Mouse (Mus musculus) spleen, adult 2 months (tissue): ENCODE measurements around the gene Herc6. TPM values are rescaled to one million over a fixed set of nuclear protein-coding genes. Genes with fewer than 3 reads are reported as not detected.
"Not testable (repeated sequence)": the region's sequence is repeated elsewhere in the genome, so short reads cannot be mapped to it uniquely, and the experiment has no call there.

Experiments used
- DNase-seq, 2 experiments: peaks; one replicate each; pipeline versions ENCODE4 v3.0.0 to v3.0.0-alpha.2; 2012 to 2021; ENCODE audit warnings: low spot score in 2 of 2, low read depth in 1 of 2
- H3K27ac ChIP-seq: fragments of 200-500 bp; 2 replicates; pipeline ENCODE4 v1.5.1; 2012; ENCODE audit warnings: low read length, inconsistent platforms; ENCODE audit not compliant: insufficient read depth
- H3K27me3 ChIP-seq: fragments of 200-500 bp; 2 replicates; pipeline ENCODE4 v1.6.1; 2012; ENCODE audit warnings: mild to moderate bottlenecking, moderate library complexity, low read length, inconsistent platforms; ENCODE audit not compliant: control insufficient read depth, insufficient read depth
- H3K36me3 ChIP-seq: fragments of 200-500 bp; 2 replicates; pipeline ENCODE4 v1.6.1; 2012; ENCODE audit warnings: mild to moderate bottlenecking, low read length, inconsistent platforms; ENCODE audit not compliant: control insufficient read depth, insufficient read depth
- H3K4me1 ChIP-seq: fragments of 200-500 bp; 2 replicates; pipeline ENCODE4 v1.6.1; 2011; ENCODE audit warnings: inconsistent platforms; ENCODE audit not compliant: control insufficient read depth, insufficient read depth, insufficient read length
- H3K4me3 ChIP-seq: fragments of 200-500 bp; 2 replicates; pipeline ENCODE4 v1.5.1; 2011; ENCODE audit warnings: mild to moderate bottlenecking, inconsistent platforms; ENCODE audit not compliant: insufficient read depth, insufficient read length; ENCODE audit errors: extremely low read depth
- CTCF ChIP-seq: fragments of 200-500 bp; IDR thresholded peaks from 2 replicates; pipeline ENCODE4 v1.5.1; 2011; ENCODE audit warnings: mild to moderate bottlenecking, inconsistent platforms; ENCODE audit not compliant: insufficient read depth, insufficient read length, insufficient replicate concordance; ENCODE audit errors: extremely low read depth
- POLR2A ChIP-seq: fragments of 200-500 bp; IDR thresholded peaks from 2 replicates; pipeline ENCODE4 v1.6.1; 2011; ENCODE audit warnings: low read depth, low read length, inconsistent platforms
- WGBS: fragments of 180-500 bp; shearing (Covaris S2); methylation state at CpG from one replicate; pipeline ENCODE4 v1.1.7; 2018; 5-methylcytosine and 5-hydroxymethylcytosine counted together
- polyA plus RNA-seq: library from polyadenylated mRNA; depleted of rRNA; stranded (reverse); fragments of >200 nt; gene quantifications from 2 replicates; pipeline ENCODE4 v1.2.3, GENCODE M21; 2012

Gene Herc6
- polyA plus RNA-seq, 1 experiment: 14.1 TPM

DNA sequence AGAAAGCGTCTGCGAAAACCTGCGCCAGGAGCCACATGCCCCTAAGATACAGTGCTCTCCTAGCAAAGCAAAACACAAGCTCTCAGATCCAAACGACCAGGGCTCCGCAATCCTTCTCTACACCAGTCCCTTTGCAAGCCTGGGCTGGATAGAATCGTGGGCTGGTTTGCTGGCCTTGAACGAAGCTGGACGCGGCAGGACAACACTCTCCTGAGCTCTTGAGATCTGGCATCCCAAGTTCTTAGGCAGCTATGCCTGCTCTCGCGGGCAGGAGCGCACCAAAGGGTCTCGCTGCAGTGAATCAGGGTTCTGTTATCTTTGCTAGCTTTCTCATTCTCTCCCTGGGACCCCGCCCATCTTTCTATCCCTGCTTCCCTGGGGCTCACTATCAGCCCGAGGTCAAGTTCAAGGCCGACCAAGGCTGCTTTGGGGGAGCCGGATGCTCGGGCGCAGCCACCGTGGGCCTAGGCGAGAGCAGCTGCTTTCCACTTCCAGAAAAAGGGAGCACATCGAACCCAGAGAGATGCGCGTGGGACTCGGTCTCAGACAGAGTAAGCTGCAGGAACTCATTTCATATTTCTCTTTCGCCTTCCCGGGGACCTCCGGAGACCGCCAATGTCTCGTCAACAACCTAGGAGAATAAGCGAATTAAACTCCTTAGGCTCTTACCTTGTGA, 46.1 kb upstream of the Herc6 start:
- DNase-seq: peak in 1 of 2 experiments; percentile 37

DNA sequence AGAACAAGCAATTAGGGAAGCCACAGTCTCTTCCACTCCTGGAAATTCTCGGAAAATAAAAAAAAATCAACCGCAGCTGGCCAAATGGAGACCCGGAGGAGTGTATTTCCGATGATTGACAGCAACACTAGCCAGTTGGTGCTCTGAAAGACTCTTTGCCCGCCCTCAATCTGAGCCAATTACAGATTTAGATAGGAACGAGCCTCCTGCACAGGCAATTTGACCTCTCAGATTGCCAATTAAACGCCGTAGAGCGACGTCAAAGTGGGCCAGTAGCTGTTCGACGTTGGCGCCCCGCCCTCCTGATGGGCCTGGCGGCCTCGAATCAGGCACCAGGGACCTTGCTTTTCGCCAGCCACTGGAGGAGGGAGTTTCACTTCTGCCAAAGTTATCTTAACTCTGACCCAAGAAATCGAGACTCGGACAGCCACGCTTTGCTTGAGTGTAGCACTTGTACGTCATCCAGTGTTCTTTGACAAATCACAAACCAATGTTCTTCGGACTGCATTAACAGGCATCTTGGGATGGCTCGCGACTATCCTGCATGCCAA, 45.3 kb upstream of the Herc6 start, which contains the start of gene Ppm1k:
TSS of gene Ppm1k (minus strand) at position 83 of the 551 bp plus-strand sequence.
- Histone ChIP-seq H3K4me3 (peak within 1 kb of the TSS; percentile 69), H3K4me1 (peaks cover 5% of the 10 kb centered on the region; the same call in 1 of the 2 replicates), H3K27me3 (no peaks in the 10 kb centered on the region), H3K27ac (peak within 1 kb of the TSS; percentile 86), H3K36me3 (no peaks in the 10 kb centered on the region)
- peak; percentile 99 for DNase-seq
- TF ChIP-seq POLR2A (peak; percentile 77), CTCF (no peak)
- WGBS: under 1% methylated on average over 24 of the region's 24 CpGs

More for the DNA sequence above, 46.1 kb upstream of the Herc6 start:
- Histone ChIP-seq H3K36me3 (0 out of 2 replicates have a peak, but pooled peaks cover 1% of the 10 kb centered on the region), H3K4me1 (peaks cover 8% of the 10 kb centered on the region; the same call in 1 of the 2 replicates), H3K27ac (peak overlapping the region; percentile 66), H3K27me3 (no peaks in the 10 kb centered on the region), H3K4me3 (peak overlapping the region; percentile 69)
- WGBS: under 1% methylated on average over 31 of the region's 31 CpGs
- TF ChIP-seq CTCF (no peak), POLR2A (no peak)

DNA sequence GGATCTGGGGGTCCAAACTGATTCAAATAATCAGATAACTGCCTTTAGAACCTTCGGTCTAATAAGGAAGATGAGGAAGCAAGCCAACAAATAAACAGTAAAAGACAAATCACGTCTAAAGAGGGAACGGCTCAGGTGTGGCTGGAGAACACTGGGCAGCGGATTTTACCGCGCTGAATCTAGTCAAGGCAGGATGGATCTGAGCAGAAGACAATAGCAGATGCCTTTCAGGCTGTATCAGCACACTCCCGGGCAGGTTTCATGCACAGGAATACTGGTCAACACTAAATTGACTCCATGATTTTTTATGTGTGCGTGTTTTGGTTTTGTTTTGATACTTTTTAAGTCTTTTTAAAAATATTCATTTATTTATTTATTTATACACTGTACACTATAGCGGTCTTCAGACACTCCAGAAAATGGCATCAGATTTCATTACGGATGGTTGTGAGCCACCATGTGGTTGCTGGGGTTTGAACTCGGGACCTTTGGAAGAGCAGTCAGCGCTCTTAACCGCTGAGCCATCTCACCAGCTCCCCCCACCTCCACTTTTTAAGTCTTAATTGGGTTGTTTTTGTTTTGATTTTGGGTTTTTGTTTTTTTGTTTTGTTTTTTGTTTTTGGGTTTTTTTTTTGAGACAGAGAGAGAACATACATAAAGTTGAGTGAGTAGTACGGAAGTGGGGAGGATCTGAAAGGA, 44.7 kb upstream of the Herc6 start:
- Histone ChIP-seq H3K4me1 (peaks cover 5% of the 10 kb centered on the region; the same call in 1 of the 2 replicates), H3K36me3 (no peaks in the 10 kb centered on the region), H3K27ac (peak overlapping the region; percentile 86), H3K4me3 (peak overlapping the region; percentile 67), H3K27me3 (no peaks in the 10 kb centered on the region)
- no peak for TF ChIP-seq POLR2A
- no peak for TF ChIP-seq CTCF
- WGBS: 18% methylated on average over 14 of the region's 14 CpGs
- DNase-seq: peak in 1 of 2 experiments; percentile 12

GRCm38 (mm10) chr6:57537887-57538286, 42.9 kb upstream of the Herc6 start:
- Histone ChIP-seq H3K27ac (no peak overlapping the region), H3K27me3 (no peaks in the 10 kb centered on the region), H3K4me3 (no peak overlapping the region), H3K36me3 (no peaks in the 10 kb centered on the region), H3K4me1 (peaks cover 7% of the 10 kb centered on the region; the same call in 1 of the 2 replicates)
- DNase-seq: no peak
- no peak for TF ChIP-seq POLR2A
- TF ChIP-seq CTCF: no peak
- WGBS: 90% methylated on average over 5 of the region's 5 CpGs

GRCm38 (mm10) chr6:57540950-57541498, 39.8 kb upstream of the Herc6 start:
- DNase-seq: no peak
- H3K27me3 ChIP-seq: no peaks in the 10 kb centered on the region
- H3K4me3 ChIP-seq: no peak overlapping the region
- no peak for TF ChIP-seq POLR2A
- TF ChIP-seq CTCF: no peak
- H3K36me3 ChIP-seq: no peaks in the 10 kb centered on the region
- 86% methylated on average over 5 of the region's 5 CpGs for WGBS
- peaks cover 4% of the 10 kb centered on the region; the same call in 1 of the 2 replicates for H3K4me1 ChIP-seq
- no peak overlapping the region for H3K27ac ChIP-seq

GRCm38 (mm10) chr6:57541737-57542335, 39.0 kb upstream of the Herc6 start:
- H3K4me1 ChIP-seq: peaks cover 4% of the 10 kb centered on the region; the same call in 1 of the 2 replicates
- WGBS: 63% methylated on average over 1 of the region's 1 CpGs
- H3K27ac ChIP-seq: no peak overlapping the region
- no peaks in the 10 kb centered on the region for H3K27me3 ChIP-seq
- no peak for DNase-seq
- no peaks in the 10 kb centered on the region for H3K36me3 ChIP-seq
- TF ChIP-seq POLR2A: no peak
- no peak for TF ChIP-seq CTCF
- H3K4me3 ChIP-seq: no peak overlapping the region

- H3K27ac ChIP-seq, H3K4me3 ChIP-seq, DNase-seq, H3K36me3 ChIP-seq, H3K27me3 ChIP-seq, H3K4me1 ChIP-seq: not testable (repeated sequence)
These were observed 37.2 kb upstream of the Herc6 start for GRCm38 (mm10) chr6:57543591-57543990.
